Mouse (Mus musculus) erythroblast, embryonic 14.5 days (primary cell): ENCODE measurements around the gene Myh13.

Experiments
- GATA1 ChIP-seq: IDR thresholded peaks from 2 replicates; pipeline ENCODE4 v1.6.1; 2012; ENCODE audit warnings: low read length, inconsistent platforms, mixed read lengths
- TAL1 ChIP-seq: IDR thresholded peaks from 3 replicates; pipeline ENCODE4 v1.6.1; 2012; ENCODE audit warnings: low read length, inconsistent platforms, mixed read lengths

- no peak for TF ChIP-seq GATA1
- TF ChIP-seq TAL1 = no peak
These were observed 93.0 kb downstream of the Myh13 start for GRCm38 (mm10) chr11:67414346-67414940.
